Mouse (Mus musculus): ENCODE data around the gene Fubp1. TPM values are rescaled to one million over a fixed set of nuclear protein-coding genes. Genes with fewer than 3 reads are reported as not detected.
A peak's percentile ranks its signal among the peaks of the same experiment; 100 is the strongest.

Fubp1 gene
- polyA plus RNA-seq, 1 experiment from 2014 or later, result 143 TPM

GRCm38 (mm10) chr3:152210728-152211391, 638 bp downstream of the Fubp1 start:
- peaks cover 39% of the 10 kb centered on the region for H3K36me3 ChIP-seq

GRCm38 (mm10) chr3:152211731-152212279, 1.6 kb downstream of the Fubp1 start:
- WGBS (ENCODE audit: insufficient replicate concordance), result 3% methylated on average over 7 of the region's 7 CpGs
- no peaks in the 10 kb centered on the region for H3K9me3 ChIP-seq (replicated peaks)
- peak overlapping the region; percentile 95 for H3K4me3 ChIP-seq
- H3K36me3 ChIP-seq, result peaks cover 48% of the 10 kb centered on the region
- no peaks in the 10 kb centered on the region for H3K27me3 ChIP-seq (replicated peaks)
- ATAC-seq, result no peak
- peaks cover 42% of the 10 kb centered on the region for H3K4me1 ChIP-seq
- H3K27ac ChIP-seq, result peak overlapping the region; percentile 95
- peak overlapping the region; percentile 99 for H3K9ac ChIP-seq
- peak overlapping the region; percentile 88 for H3K4me2 ChIP-seq

More at GRCm38 (mm10) chr3:152210728-152211391, 638 bp downstream of the Fubp1 start:
- Histone ChIP-seq H3K9me3 (replicated peaks) (no peaks in the 10 kb centered on the region), H3K4me3 (peak overlapping the region; percentile 95), H3K9ac (peak overlapping the region; percentile 99), H3K4me1 (peaks cover 46% of the 10 kb centered on the region), H3K4me2 (peak overlapping the region; percentile 88), H3K27me3 (replicated peaks) (no peaks in the 10 kb centered on the region), H3K27ac (peak overlapping the region; percentile 95)
- WGBS (ENCODE audit: insufficient replicate concordance), result 1% methylated on average over 67 of the region's 68 CpGs
- peak; percentile 50 for ATAC-seq

- WGBS (ENCODE audit: insufficient replicate concordance), result 36% methylated on average over 3 of the region's 3 CpGs
- Histone ChIP-seq H3K36me3 (peaks cover 55% of the 10 kb centered on the region), H3K9me3 (replicated peaks) (no peaks in the 10 kb centered on the region), H3K27me3 (replicated peaks) (no peaks in the 10 kb centered on the region), H3K4me1 (peaks cover 27% of the 10 kb centered on the region), H3K9ac (0 out of 2 replicates have a peak overlapping the region, but pooled peaks have one; percentile 99), H3K4me3 (peak overlapping the region; percentile 95), H3K27ac (no peak overlapping the region), H3K4me2 (peak overlapping the region; percentile 88)
- no peak for ATAC-seq
These were observed 3.2 kb downstream of the Fubp1 start for GRCm38 (mm10) chr3:152213416-152213815.

- H3K4me1 ChIP-seq, result peaks cover 9% of the 10 kb centered on the region; the same call in 1 of the 2 replicates
- H3K9me3 ChIP-seq (replicated peaks), result no peaks in the 10 kb centered on the region
- no peak for ATAC-seq
- H3K4me3 ChIP-seq, result no peak overlapping the region
- no peak overlapping the region for H3K9ac ChIP-seq
- no peak overlapping the region for H3K27ac ChIP-seq
- H3K36me3 ChIP-seq, result peaks cover 97% of the 10 kb centered on the region
- H3K27me3 ChIP-seq (replicated peaks), result no peaks in the 10 kb centered on the region
- H3K4me2 ChIP-seq, result no peak overlapping the region
These were observed 14.7 kb downstream of the Fubp1 start for GRCm38 (mm10) chr3:152224918-152225317.

GRCm38 (mm10) chr3:152225906-152226305, 15.7 kb downstream of the Fubp1 start:
- H3K9ac ChIP-seq, result no peak overlapping the region
- peaks cover 14% of the 10 kb centered on the region; the same call in 1 of the 2 replicates for H3K4me1 ChIP-seq
- H3K36me3 ChIP-seq, result peaks cover 96% of the 10 kb centered on the region
- H3K9me3 ChIP-seq (replicated peaks), result no peaks in the 10 kb centered on the region
- no peak for ATAC-seq
- H3K27ac ChIP-seq, result no peak overlapping the region
- H3K4me3 ChIP-seq, result no peak overlapping the region
- no peaks in the 10 kb centered on the region for H3K27me3 ChIP-seq (replicated peaks)
- no peak overlapping the region for H3K4me2 ChIP-seq
- 88% methylated on average over 7 of the region's 7 CpGs for WGBS (ENCODE audit: insufficient replicate concordance)

GRCm38 (mm10) chr3:152228843-152229242, 18.6 kb downstream of the Fubp1 start:
- peaks cover 24% of the 10 kb centered on the region for H3K4me1 ChIP-seq
- H3K9ac ChIP-seq, result no peak overlapping the region
- ATAC-seq, result no peak
- no peak overlapping the region for H3K27ac ChIP-seq
- WGBS (ENCODE audit: insufficient replicate concordance), result 74% methylated on average over 7 of the region's 7 CpGs
- no peak overlapping the region for H3K4me2 ChIP-seq
- no peaks in the 10 kb centered on the region for H3K27me3 ChIP-seq (replicated peaks)
- H3K36me3 ChIP-seq, result peaks cover 91% of the 10 kb centered on the region
- no peaks in the 10 kb centered on the region for H3K9me3 ChIP-seq (replicated peaks)
- H3K4me3 ChIP-seq, result no peak overlapping the region

GRCm38 (mm10) chr3:152229271-152229670, 19.0 kb downstream of the Fubp1 start:
- Histone ChIP-seq H3K27ac (no peak overlapping the region), H3K9me3 (replicated peaks) (no peaks in the 10 kb centered on the region), H3K36me3 (peaks cover 91% of the 10 kb centered on the region), H3K27me3 (replicated peaks) (no peaks in the 10 kb centered on the region), H3K9ac (no peak overlapping the region), H3K4me1 (peaks cover 24% of the 10 kb centered on the region), H3K4me3 (no peak overlapping the region), H3K4me2 (no peak overlapping the region)
- ATAC-seq, result no peak
- WGBS (ENCODE audit: insufficient replicate concordance), result 88% methylated on average over 5 of the region's 5 CpGs

GRCm38 (mm10) chr3:152231333-152232100, 21.3 kb downstream of the Fubp1 start:
- Histone ChIP-seq H3K4me1 (peaks cover 24% of the 10 kb centered on the region), H3K27me3 (replicated peaks) (no peaks in the 10 kb centered on the region), H3K9ac (no peak overlapping the region), H3K36me3 (peaks cover 85% of the 10 kb centered on the region), H3K4me3 (no peak overlapping the region), H3K27ac (no peak overlapping the region), H3K4me2 (no peak overlapping the region), H3K9me3 (replicated peaks) (no peaks in the 10 kb centered on the region)
- ATAC-seq, result peak; percentile 86
- WGBS (ENCODE audit: insufficient replicate concordance), result 61% methylated on average over 6 of the region's 6 CpGs

- H3K4me2 ChIP-seq, result no peak overlapping the region
- H3K9me3 ChIP-seq (replicated peaks), result no peaks in the 10 kb centered on the region
- H3K4me3 ChIP-seq, result no peak overlapping the region
- no peaks in the 10 kb centered on the region for H3K27me3 ChIP-seq (replicated peaks)
- H3K9ac ChIP-seq, result no peak overlapping the region
- no peak overlapping the region for H3K27ac ChIP-seq
- 96% methylated on average over 1 of the region's 1 CpGs for WGBS (ENCODE audit: insufficient replicate concordance)
- H3K36me3 ChIP-seq, result peaks cover 78% of the 10 kb centered on the region
- H3K4me1 ChIP-seq, result peaks cover 14% of the 10 kb centered on the region
- ATAC-seq, result no peak
These were observed 25.0 kb downstream of the Fubp1 start for GRCm38 (mm10) chr3:152235238-152235637.

GRCm38 (mm10) chr3:152235805-152236204, 25.6 kb downstream of the Fubp1 start:
- H3K4me2 ChIP-seq, result no peak overlapping the region
- H3K9me3 ChIP-seq (replicated peaks), result no peaks in the 10 kb centered on the region
- H3K4me1 ChIP-seq, result peaks cover 9% of the 10 kb centered on the region
- 94% methylated on average over 1 of the region's 1 CpGs for WGBS (ENCODE audit: insufficient replicate concordance)
- H3K4me3 ChIP-seq, result no peak overlapping the region
- no peak overlapping the region for H3K9ac ChIP-seq
- no peak for ATAC-seq
- H3K27me3 ChIP-seq (replicated peaks), result no peaks in the 10 kb centered on the region
- H3K36me3 ChIP-seq, result peaks cover 73% of the 10 kb centered on the region
- H3K27ac ChIP-seq, result no peak overlapping the region

- Histone ChIP-seq H3K4me2 (no peak overlapping the region), H3K4me3 (no peak overlapping the region), H3K4me1 (no peaks in the 10 kb centered on the region), H3K27me3 (replicated peaks) (no peaks in the 10 kb centered on the region), H3K9ac (no peak overlapping the region), H3K36me3 (peaks cover 52% of the 10 kb centered on the region), H3K27ac (no peak overlapping the region), H3K9me3 (replicated peaks) (no peaks in the 10 kb centered on the region)
- peak; percentile 71; the same call in 1 of the 2 replicates for ATAC-seq
- 52% methylated on average over 2 of the region's 2 CpGs for WGBS (ENCODE audit: insufficient replicate concordance)
These were observed 28.6 kb downstream of the Fubp1 start for GRCm38 (mm10) chr3:152238836-152239235.

GRCm38 (mm10) chr3:152239592-152239991, 29.4 kb downstream of the Fubp1 start:
- peaks cover 44% of the 10 kb centered on the region for H3K36me3 ChIP-seq
- no peak overlapping the region for H3K4me2 ChIP-seq
- 93% methylated on average over 1 of the region's 1 CpGs for WGBS (ENCODE audit: insufficient replicate concordance)
- no peak overlapping the region for H3K9ac ChIP-seq
- H3K27ac ChIP-seq, result no peak overlapping the region
- H3K4me1 ChIP-seq, result no peaks in the 10 kb centered on the region
- no peaks in the 10 kb centered on the region for H3K9me3 ChIP-seq (replicated peaks)
- no peak overlapping the region for H3K4me3 ChIP-seq
- H3K27me3 ChIP-seq (replicated peaks), result no peaks in the 10 kb centered on the region
- no peak for ATAC-seq
